Mouse (Mus musculus): Measurements from ENCODE around the gene Hsd17b13. TPM values are rescaled to one million over a fixed set of nuclear protein-coding genes. Genes with fewer than 3 reads are reported as not detected.
"Not testable (repeated sequence)": the region's sequence is repeated elsewhere in the genome, so short reads cannot be mapped to it uniquely, and the experiment has no call there.

Gene Hsd17b13
- polyA plus RNA-seq, 1 experiment from 2014 or later, result not detected

GRCm38 (mm10) chr5:103936906-103937589, 40.2 kb downstream of the Hsd17b13 start:
- Histone ChIP-seq H3K27me3 (replicated peaks; ENCODE audit: control insufficient read depth, insufficient read depth, low read length) (0 out of 2 replicates have a peak, but pooled peaks cover 5% of the 10 kb centered on the region), H3K27ac (ENCODE audit: low read length) (no peak overlapping the region), H3K9me3 (ENCODE audit: control insufficient read depth, low read length) (no peaks in the 10 kb centered on the region), H3K9ac (replicated peaks; ENCODE audit: low read depth, low read length) (no peak overlapping the region), H3K4me1 (replicated peaks; ENCODE audit: control insufficient read depth, insufficient read depth, low read length) (peaks cover 14% of the 10 kb centered on the region; the same call in 1 of the 2 replicates), H3K36me3 (ENCODE audit: control insufficient read depth, insufficient read depth) (no peaks in the 10 kb centered on the region), H3K4me3 (replicated peaks; ENCODE audit: low read length) (no peak overlapping the region), H3K4me2 (ENCODE audit: low read length) (no peak overlapping the region)
- ATAC-seq, result peak; percentile 43
- 31% methylated on average over 14 of the region's 14 CpGs for WGBS

DNA sequence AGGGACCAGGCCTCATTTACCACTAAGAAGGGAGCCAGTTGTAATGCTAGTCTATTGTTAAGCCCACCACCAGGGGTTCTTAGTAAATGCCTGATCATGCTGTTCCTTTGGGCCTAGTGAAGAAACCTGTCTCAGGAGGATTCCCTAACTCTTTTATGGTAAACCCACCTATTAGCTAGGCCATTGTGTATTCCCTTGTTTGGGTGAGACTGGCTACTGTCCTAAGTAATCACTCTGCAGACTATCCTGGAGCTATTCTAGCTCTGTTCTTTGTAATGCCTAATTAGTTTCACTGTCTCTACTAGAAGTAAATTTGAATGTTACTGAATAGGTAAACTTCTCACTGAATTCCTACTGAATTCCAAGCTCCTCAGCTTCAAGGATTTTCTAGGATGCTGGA, 45.3 kb downstream of the Hsd17b13 start:
- not testable (repeated sequence) for H3K36me3 ChIP-seq (ENCODE audit: control insufficient read depth, insufficient read depth); H3K27me3 ChIP-seq (replicated peaks; ENCODE audit: control insufficient read depth, insufficient read depth, low read length); H3K9me3 ChIP-seq (ENCODE audit: control insufficient read depth, low read length); ATAC-seq; H3K4me1 ChIP-seq (replicated peaks; ENCODE audit: control insufficient read depth, insufficient read depth, low read length); H3K4me3 ChIP-seq (replicated peaks; ENCODE audit: low read length); H3K9ac ChIP-seq (replicated peaks; ENCODE audit: low read depth, low read length); H3K27ac ChIP-seq (ENCODE audit: low read length); H3K4me2 ChIP-seq (ENCODE audit: low read length)

- no peaks in the 10 kb centered on the region for H3K36me3 ChIP-seq (ENCODE audit: control insufficient read depth, insufficient read depth)
- no peak overlapping the region for H3K4me3 ChIP-seq (replicated peaks; ENCODE audit: low read length)
- H3K27ac ChIP-seq (ENCODE audit: low read length), result no peak overlapping the region
- H3K4me1 ChIP-seq (replicated peaks; ENCODE audit: control insufficient read depth, insufficient read depth, low read length), result peaks cover 4% of the 10 kb centered on the region; the same call in 1 of the 2 replicates
- H3K9me3 ChIP-seq (ENCODE audit: control insufficient read depth, low read length), result no peaks in the 10 kb centered on the region
- no peaks in the 10 kb centered on the region; the same call in 1 of the 2 replicates for H3K27me3 ChIP-seq (replicated peaks; ENCODE audit: control insufficient read depth, insufficient read depth, low read length)
- WGBS, result 42% methylated on average over 5 of the region's 5 CpGs
- no peak overlapping the region for H3K9ac ChIP-seq (replicated peaks; ENCODE audit: low read depth, low read length)
- no peak for ATAC-seq
- no peak overlapping the region for H3K4me2 ChIP-seq (ENCODE audit: low read length)
Observed at GRCm38 (mm10) chr5:103930511-103930910, 46.7 kb downstream of the Hsd17b13 start.

DNA sequence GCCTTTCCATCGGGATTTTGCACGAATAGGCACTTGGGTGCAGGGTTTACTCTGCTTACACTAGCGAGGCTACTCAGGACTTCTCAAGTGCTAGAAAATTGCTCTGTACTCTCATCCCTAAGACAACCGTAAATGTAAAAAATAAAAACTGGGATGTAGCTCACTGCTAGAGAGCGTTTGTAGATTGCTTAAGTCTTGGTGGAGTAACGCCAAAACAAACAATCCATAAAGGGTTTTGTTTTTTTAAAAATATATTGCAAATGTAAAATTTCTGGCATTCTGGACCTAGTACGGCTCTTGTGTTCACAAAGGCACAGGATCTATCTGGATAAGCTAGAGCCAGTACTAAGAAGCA, 49.0 kb downstream of the Hsd17b13 start:
- Histone ChIP-seq H3K36me3 (ENCODE audit: control insufficient read depth, insufficient read depth) (no peaks in the 10 kb centered on the region), H3K27ac (ENCODE audit: low read length) (no peak overlapping the region), H3K27me3 (replicated peaks; ENCODE audit: control insufficient read depth, insufficient read depth, low read length) (no peaks in the 10 kb centered on the region; the same call in 1 of the 2 replicates), H3K4me1 (replicated peaks; ENCODE audit: control insufficient read depth, insufficient read depth, low read length) (peaks cover 4% of the 10 kb centered on the region; the same call in 1 of the 2 replicates), H3K4me2 (ENCODE audit: low read length) (no peak overlapping the region), H3K9me3 (ENCODE audit: control insufficient read depth, low read length) (no peaks in the 10 kb centered on the region), H3K9ac (replicated peaks; ENCODE audit: low read depth, low read length) (no peak overlapping the region), H3K4me3 (replicated peaks; ENCODE audit: low read length) (no peak overlapping the region)
- 93% methylated on average over 7 of the region's 7 CpGs for WGBS
- ATAC-seq, result no peak

DNA sequence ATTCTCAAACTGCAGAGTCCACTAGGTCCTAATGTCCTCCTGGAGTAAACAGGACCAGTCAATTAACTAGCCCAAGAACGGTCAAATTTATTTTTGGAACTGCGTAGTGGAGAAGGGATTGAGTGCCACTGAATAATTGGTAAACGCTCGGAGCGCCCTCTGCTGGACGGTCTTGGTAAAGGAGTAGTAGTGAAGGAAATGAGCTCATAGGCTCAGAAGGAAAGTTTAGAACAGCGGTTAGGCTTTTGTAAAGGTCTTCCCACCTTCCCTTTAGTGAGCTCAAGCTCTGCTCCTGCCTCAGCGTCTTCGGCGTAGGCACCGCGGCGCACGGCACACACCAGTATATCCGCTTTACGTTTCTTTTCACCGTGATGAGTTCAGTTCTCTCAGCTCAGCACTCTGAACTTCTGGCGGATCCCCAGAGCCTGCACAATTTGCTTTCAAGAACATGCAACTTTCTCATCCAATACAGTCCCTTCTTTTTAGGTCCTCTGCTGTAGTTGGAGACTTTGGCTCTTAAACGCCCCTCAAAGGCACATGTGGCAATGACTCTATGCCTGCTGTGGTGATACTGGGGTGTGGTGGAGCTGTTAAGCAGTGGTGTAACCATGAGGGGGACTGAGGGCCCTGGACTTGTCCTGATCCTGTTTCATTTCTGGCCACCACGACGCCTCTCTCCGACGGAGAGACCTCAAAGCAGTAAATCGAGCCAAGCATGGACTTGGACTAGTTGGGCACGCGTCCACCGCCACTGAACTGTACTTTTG, 49.6 kb downstream of the Hsd17b13 start:
- Histone ChIP-seq H3K4me2 (ENCODE audit: low read length) (peak overlapping the region; percentile 36), H3K4me3 (replicated peaks; ENCODE audit: low read length) (no peak overlapping the region), H3K36me3 (ENCODE audit: control insufficient read depth, insufficient read depth) (no peaks in the 10 kb centered on the region), H3K9me3 (ENCODE audit: control insufficient read depth, low read length) (no peaks in the 10 kb centered on the region), H3K27me3 (replicated peaks; ENCODE audit: control insufficient read depth, insufficient read depth, low read length) (no peaks in the 10 kb centered on the region; the same call in 1 of the 2 replicates), H3K27ac (ENCODE audit: low read length) (no peak overlapping the region), H3K9ac (replicated peaks; ENCODE audit: low read depth, low read length) (no peak overlapping the region), H3K4me1 (replicated peaks; ENCODE audit: control insufficient read depth, insufficient read depth, low read length) (peaks cover 4% of the 10 kb centered on the region; the same call in 1 of the 2 replicates)
- WGBS, result 28% methylated on average over 27 of the region's 27 CpGs
- peak; percentile 80 for ATAC-seq

- WGBS, result 66% methylated on average over 12 of the region's 12 CpGs
Observed at GRCm38 (mm10) chr5:103926398-103926797, 50.8 kb downstream of the Hsd17b13 start.

GRCm38 (mm10) chr5:103923755-103924154, 53.5 kb downstream of the Hsd17b13 start:
- Histone ChIP-seq H3K9ac (replicated peaks; ENCODE audit: low read depth, low read length) (no peak overlapping the region), H3K27me3 (replicated peaks; ENCODE audit: control insufficient read depth, insufficient read depth, low read length) (no peaks in the 10 kb centered on the region; the same call in 1 of the 2 replicates), H3K36me3 (ENCODE audit: control insufficient read depth, insufficient read depth) (no peaks in the 10 kb centered on the region), H3K9me3 (ENCODE audit: control insufficient read depth, low read length) (no peaks in the 10 kb centered on the region), H3K27ac (ENCODE audit: low read length) (no peak overlapping the region), H3K4me2 (ENCODE audit: low read length) (no peak overlapping the region), H3K4me3 (replicated peaks; ENCODE audit: low read length) (no peak overlapping the region), H3K4me1 (replicated peaks; ENCODE audit: control insufficient read depth, insufficient read depth, low read length) (peaks cover 4% of the 10 kb centered on the region; the same call in 1 of the 2 replicates)
- no peak for ATAC-seq
- WGBS, result 94% methylated on average over 2 of the region's 2 CpGs

More at GRCm38 (mm10) chr5:103926398-103926797, 50.8 kb downstream of the Hsd17b13 start:
- Histone ChIP-seq H3K9me3 (ENCODE audit: control insufficient read depth, low read length) (no peaks in the 10 kb centered on the region), H3K9ac (replicated peaks; ENCODE audit: low read depth, low read length) (no peak overlapping the region), H3K4me3 (replicated peaks; ENCODE audit: low read length) (no peak overlapping the region), H3K4me2 (ENCODE audit: low read length) (no peak overlapping the region), H3K36me3 (ENCODE audit: control insufficient read depth, insufficient read depth) (no peaks in the 10 kb centered on the region), H3K27me3 (replicated peaks; ENCODE audit: control insufficient read depth, insufficient read depth, low read length) (no peaks in the 10 kb centered on the region; the same call in 1 of the 2 replicates), H3K4me1 (replicated peaks; ENCODE audit: control insufficient read depth, insufficient read depth, low read length) (peaks cover 4% of the 10 kb centered on the region; the same call in 1 of the 2 replicates), H3K27ac (ENCODE audit: low read length) (no peak overlapping the region)
- no peak for ATAC-seq

DNA sequence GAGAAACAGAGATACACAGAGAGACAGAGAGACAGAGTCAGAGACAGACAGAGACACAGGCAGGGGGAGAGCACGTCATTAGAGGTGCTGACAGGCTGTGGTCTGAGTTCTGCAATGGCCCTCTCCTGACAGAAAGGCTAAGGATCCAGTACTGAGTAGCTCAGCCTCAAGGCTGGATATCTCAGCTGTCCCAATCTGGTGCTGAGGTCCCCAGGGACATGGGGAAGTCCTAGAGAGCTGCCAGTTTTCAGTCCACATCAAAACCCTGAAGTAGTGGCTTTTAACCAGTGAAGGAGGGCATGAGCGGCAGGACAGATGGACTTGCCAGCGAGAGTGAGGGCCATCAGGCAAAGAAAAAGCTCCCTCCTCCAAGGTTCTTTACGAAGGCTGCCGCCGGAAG, 54.1 kb downstream of the Hsd17b13 start:
- WGBS, result 83% methylated on average over 6 of the region's 6 CpGs
- no peak for ATAC-seq
- Histone ChIP-seq H3K9me3 (ENCODE audit: control insufficient read depth, low read length) (no peaks in the 10 kb centered on the region), H3K27ac (ENCODE audit: low read length) (no peak overlapping the region), H3K27me3 (replicated peaks; ENCODE audit: control insufficient read depth, insufficient read depth, low read length) (no peaks in the 10 kb centered on the region), H3K4me3 (replicated peaks; ENCODE audit: low read length) (no peak overlapping the region), H3K36me3 (ENCODE audit: control insufficient read depth, insufficient read depth) (no peaks in the 10 kb centered on the region), H3K4me2 (ENCODE audit: low read length) (no peak overlapping the region), H3K4me1 (replicated peaks; ENCODE audit: control insufficient read depth, insufficient read depth, low read length) (peaks cover 4% of the 10 kb centered on the region; the same call in 1 of the 2 replicates), H3K9ac (replicated peaks; ENCODE audit: low read depth, low read length) (no peak overlapping the region)

GRCm38 (mm10) chr5:103922436-103922835, 54.8 kb downstream of the Hsd17b13 start:
- no peak for ATAC-seq
- Histone ChIP-seq H3K27me3 (replicated peaks; ENCODE audit: control insufficient read depth, insufficient read depth, low read length) (no peaks in the 10 kb centered on the region), H3K9me3 (ENCODE audit: control insufficient read depth, low read length) (no peaks in the 10 kb centered on the region), H3K9ac (replicated peaks; ENCODE audit: low read depth, low read length) (no peak overlapping the region), H3K36me3 (ENCODE audit: control insufficient read depth, insufficient read depth) (no peaks in the 10 kb centered on the region), H3K4me3 (replicated peaks; ENCODE audit: low read length) (no peak overlapping the region), H3K4me1 (replicated peaks; ENCODE audit: control insufficient read depth, insufficient read depth, low read length) (no peaks in the 10 kb centered on the region), H3K27ac (ENCODE audit: low read length) (no peak overlapping the region), H3K4me2 (ENCODE audit: low read length) (no peak overlapping the region)
- 60% methylated on average over 5 of the region's 5 CpGs for WGBS
